Mouse (Mus musculus): ENCODE measurements at regions not wholly inside any gene's neighbourhood (a gene's known extent, or its start where the extent isn't known, plus 50 kb on each side); places are given as distances from the start of the nearest gene placed in this dataset.

GRCm38 (mm10) chr12:8447612-8448011, 52.2 kb downstream of the Rhob start:
- WGBS, result 88% methylated on average over 9 of the region's 9 CpGs
- Histone ChIP-seq H3K36me3 (no peaks in the 10 kb centered on the region), H3K4me1 (replicated peaks) (peaks cover 44% of the 10 kb centered on the region), H3K9me3 (no peaks in the 10 kb centered on the region), H3K4me3 (no peak overlapping the region), H3K27ac (no peak overlapping the region), H3K27me3 (ENCODE audit: insufficient read depth, poor library complexity, severe bottlenecking) (peaks cover 17% of the 10 kb centered on the region)
- DNase-seq (ENCODE audit: low spot score), result no peak

- no peaks in the 10 kb centered on the region for H3K9me3 ChIP-seq
- H3K27ac ChIP-seq, result no peak overlapping the region
- no peak for DNase-seq (ENCODE audit: low spot score)
Measured at GRCm38 (mm10) chr12:8447025-8447424, 52.8 kb downstream of the Rhob start.

GRCm38 (mm10) chr12:8444975-8445853, 54.6 kb downstream of the Rhob start:
- Histone ChIP-seq H3K9me3 (no peaks in the 10 kb centered on the region), H3K27me3 (ENCODE audit: insufficient read depth, poor library complexity, severe bottlenecking) (peaks cover 15% of the 10 kb centered on the region), H3K4me1 (replicated peaks) (peaks cover 27% of the 10 kb centered on the region), H3K36me3 (no peaks in the 10 kb centered on the region), H3K4me3 (no peak overlapping the region), H3K27ac (no peak overlapping the region)
- WGBS, result 82% methylated on average over 13 of the region's 13 CpGs
- DNase-seq (ENCODE audit: low spot score), result no peak

More at GRCm38 (mm10) chr12:8447025-8447424, 52.8 kb downstream of the Rhob start:
- no peak overlapping the region for H3K4me3 ChIP-seq
- peaks cover 17% of the 10 kb centered on the region for H3K27me3 ChIP-seq (ENCODE audit: insufficient read depth, poor library complexity, severe bottlenecking)
- H3K36me3 ChIP-seq, result no peaks in the 10 kb centered on the region
- peaks cover 39% of the 10 kb centered on the region for H3K4me1 ChIP-seq (replicated peaks)
- 9% methylated on average over 7 of the region's 7 CpGs for WGBS

- Histone ChIP-seq H3K9me3 (no peaks in the 10 kb centered on the region), H3K4me1 (replicated peaks) (peaks cover 35% of the 10 kb centered on the region), H3K36me3 (no peaks in the 10 kb centered on the region), H3K27me3 (ENCODE audit: insufficient read depth, poor library complexity, severe bottlenecking) (peaks cover 8% of the 10 kb centered on the region), H3K27ac (no peak overlapping the region), H3K4me3 (no peak overlapping the region)
- no peak for DNase-seq (ENCODE audit: low spot score)
- WGBS, result 67% methylated on average over 4 of the region's 4 CpGs
Measured at GRCm38 (mm10) chr12:8443917-8444453, 55.8 kb downstream of the Rhob start.

GRCm38 (mm10) chr12:8443253-8443661, 56.6 kb downstream of the Rhob start:
- Histone ChIP-seq H3K4me1 (replicated peaks) (peaks cover 35% of the 10 kb centered on the region), H3K9me3 (no peaks in the 10 kb centered on the region), H3K27ac (no peak overlapping the region), H3K36me3 (no peaks in the 10 kb centered on the region), H3K27me3 (ENCODE audit: insufficient read depth, poor library complexity, severe bottlenecking) (peaks cover 3% of the 10 kb centered on the region; the same call in 1 of the 2 replicates), H3K4me3 (no peak overlapping the region)
- WGBS, result 86% methylated on average over 4 of the region's 4 CpGs
- no peak for DNase-seq (ENCODE audit: low spot score)

- H3K27ac ChIP-seq, result no peak overlapping the region
- no peaks in the 10 kb centered on the region for H3K9me3 ChIP-seq
- H3K27me3 ChIP-seq (ENCODE audit: insufficient read depth, poor library complexity, severe bottlenecking), result peaks cover 3% of the 10 kb centered on the region; the same call in 1 of the 2 replicates
- no peak overlapping the region for H3K4me3 ChIP-seq
- no peaks in the 10 kb centered on the region for H3K36me3 ChIP-seq
- H3K4me1 ChIP-seq (replicated peaks), result peaks cover 33% of the 10 kb centered on the region
- DNase-seq (ENCODE audit: low spot score), result no peak
- 90% methylated on average over 4 of the region's 4 CpGs for WGBS
Measured at GRCm38 (mm10) chr12:8441275-8441674, 58.5 kb downstream of the Rhob start.

- H3K9me3 ChIP-seq, result no peaks in the 10 kb centered on the region
- H3K4me1 ChIP-seq (replicated peaks), result peaks cover 29% of the 10 kb centered on the region
- WGBS, result 86% methylated on average over 3 of the region's 3 CpGs
- H3K4me3 ChIP-seq, result no peak overlapping the region
- no peak for DNase-seq (ENCODE audit: low spot score)
- 0 out of 2 replicates have a peak overlapping the region, but pooled peaks have one; percentile 50 for H3K27ac ChIP-seq
- H3K27me3 ChIP-seq (ENCODE audit: insufficient read depth, poor library complexity, severe bottlenecking), result no peaks in the 10 kb centered on the region; the same call in 1 of the 2 replicates
- H3K36me3 ChIP-seq, result no peaks in the 10 kb centered on the region
Measured at GRCm38 (mm10) chr12:8440373-8440772, 59.4 kb downstream of the Rhob start.

- H3K4me3 ChIP-seq, result no peak overlapping the region
- 81% methylated on average over 3 of the region's 3 CpGs for whole genome bisulfite sequencing
- H3K9me3 ChIP-seq, result no peaks in the 10 kb centered on the region
- H3K4me1 ChIP-seq (replicated peaks), result peaks cover 27% of the 10 kb centered on the region
- H3K27ac ChIP-seq, result 0 out of 2 replicates have a peak overlapping the region, but pooled peaks have one; percentile 50
- no peak for DNase-seq (ENCODE audit: low spot score)
- no peaks in the 10 kb centered on the region for H3K27me3 ChIP-seq (ENCODE audit: insufficient read depth, poor library complexity, severe bottlenecking)
- no peaks in the 10 kb centered on the region for H3K36me3 ChIP-seq
Measured at GRCm38 (mm10) chr12:8439957-8440356, 59.9 kb downstream of the Rhob start.

GRCm38 (mm10) chr12:8439486-8439885, 60.3 kb downstream of the Rhob start:
- Histone ChIP-seq H3K9me3 (no peaks in the 10 kb centered on the region), H3K27me3 (ENCODE audit: insufficient read depth, poor library complexity, severe bottlenecking) (no peaks in the 10 kb centered on the region), H3K36me3 (no peaks in the 10 kb centered on the region), H3K27ac (no peak overlapping the region), H3K4me1 (replicated peaks) (peaks cover 27% of the 10 kb centered on the region), H3K4me3 (no peak overlapping the region)
- 76% methylated on average over 4 of the region's 4 CpGs for WGBS
- DNase-seq (ENCODE audit: low spot score), result no peak

- 80% methylated on average over 4 of the region's 4 CpGs for WGBS
- Histone ChIP-seq H3K4me3 (no peak overlapping the region), H3K27me3 (ENCODE audit: insufficient read depth, poor library complexity, severe bottlenecking) (no peaks in the 10 kb centered on the region), H3K36me3 (no peaks in the 10 kb centered on the region), H3K4me1 (replicated peaks) (peaks cover 27% of the 10 kb centered on the region), H3K9me3 (no peaks in the 10 kb centered on the region), H3K27ac (peak overlapping the region; percentile 10; the same call in 1 of the 2 replicates)
- no peak for DNase-seq (ENCODE audit: low spot score)
Measured at GRCm38 (mm10) chr12:8438638-8439037, 61.2 kb downstream of the Rhob start.

- 59% methylated on average over 6 of the region's 6 CpGs for WGBS
- no peak overlapping the region for H3K4me3 ChIP-seq
- H3K9me3 ChIP-seq, result no peaks in the 10 kb centered on the region
- H3K27ac ChIP-seq, result peak overlapping the region; percentile 36
- H3K27me3 ChIP-seq (ENCODE audit: insufficient read depth, poor library complexity, severe bottlenecking), result no peaks in the 10 kb centered on the region
- DNase-seq (ENCODE audit: low spot score), result no peak
- H3K4me1 ChIP-seq (replicated peaks), result peaks cover 34% of the 10 kb centered on the region
- H3K36me3 ChIP-seq, result no peaks in the 10 kb centered on the region
Measured at GRCm38 (mm10) chr12:8436976-8437580, 62.7 kb downstream of the Rhob start.

GRCm38 (mm10) chr12:8436553-8436952, 63.3 kb downstream of the Rhob start:
- Histone ChIP-seq H3K36me3 (no peaks in the 10 kb centered on the region), H3K27ac (peak overlapping the region; percentile 36; the same call in 1 of the 2 replicates), H3K9me3 (no peaks in the 10 kb centered on the region), H3K4me1 (replicated peaks) (peaks cover 38% of the 10 kb centered on the region), H3K27me3 (ENCODE audit: insufficient read depth, poor library complexity, severe bottlenecking) (no peaks in the 10 kb centered on the region), H3K4me3 (no peak overlapping the region)
- no peak for DNase-seq (ENCODE audit: low spot score)
- WGBS, result 61% methylated on average over 5 of the region's 5 CpGs

Measured in hindbrain, embryonic 10.5 days (tissue).